Mouse (Mus musculus): ENCODE measurements around the gene Ccna2. TPM values are rescaled to one million over a fixed set of nuclear protein-coding genes. Genes with fewer than 3 reads are reported as not detected.
A peak's percentile ranks its signal among the peaks of the same experiment; 100 is the strongest.

Ccna2 gene
- polyA plus RNA-seq, 1 experiment: 71.6 TPM

DNA sequence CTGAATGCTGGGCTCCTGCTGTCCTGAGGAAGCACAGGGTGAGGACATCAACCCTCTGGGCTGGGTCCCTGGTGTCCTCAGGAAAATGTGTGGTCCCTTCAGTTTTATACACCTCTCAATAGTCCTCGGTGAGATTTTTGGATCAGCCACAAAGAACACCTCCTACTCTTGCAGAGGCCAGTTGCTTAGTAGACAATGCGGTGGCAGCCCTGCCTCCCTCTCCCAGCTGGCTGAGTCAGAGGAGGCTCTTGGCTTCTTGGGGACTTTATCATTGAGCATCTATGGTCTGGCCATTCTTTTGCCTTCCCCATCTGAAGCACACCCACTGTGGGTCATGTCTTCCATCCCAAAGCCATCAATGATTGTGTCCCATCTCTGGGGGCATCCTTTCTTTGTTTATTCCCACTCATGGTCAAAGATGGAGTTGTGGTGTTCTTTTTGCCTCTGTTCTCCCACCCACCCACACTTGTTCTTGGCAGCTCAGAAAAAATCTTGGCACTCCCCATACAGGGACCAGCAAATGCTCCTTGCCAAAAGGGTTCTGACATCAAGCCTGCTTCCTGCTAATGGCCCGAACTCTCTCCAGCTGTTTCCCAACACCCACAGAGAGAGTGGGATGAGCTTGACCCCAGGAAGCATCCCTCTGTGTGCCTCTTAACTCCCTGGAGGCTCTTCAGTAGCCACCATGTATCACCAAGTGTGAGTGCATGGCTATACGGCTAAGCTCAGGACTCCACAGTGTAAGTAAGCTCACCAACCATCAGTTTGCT, 34.1 kb downstream of the Ccna2 start:
- Histone ChIP-seq H3K4me1 (ENCODE audit: control insufficient read depth, insufficient read depth, low read length) (peaks cover 6% of the 10 kb centered on the region), H3K27ac (ENCODE audit: insufficient read depth, low read depth, low read length) (no peak overlapping the region), H3K4me3 (ENCODE audit: insufficient read depth, low read length) (no peak overlapping the region)
- TF ChIP-seq CTCF (IDR thresholded peaks at IDR 0.05; ENCODE audit: low read depth, low read length) (no peak), POLR2A (IDR thresholded peaks at IDR 0.05; ENCODE audit: borderline replicate concordance, low read depth, low read length) (no peak)

DNA sequence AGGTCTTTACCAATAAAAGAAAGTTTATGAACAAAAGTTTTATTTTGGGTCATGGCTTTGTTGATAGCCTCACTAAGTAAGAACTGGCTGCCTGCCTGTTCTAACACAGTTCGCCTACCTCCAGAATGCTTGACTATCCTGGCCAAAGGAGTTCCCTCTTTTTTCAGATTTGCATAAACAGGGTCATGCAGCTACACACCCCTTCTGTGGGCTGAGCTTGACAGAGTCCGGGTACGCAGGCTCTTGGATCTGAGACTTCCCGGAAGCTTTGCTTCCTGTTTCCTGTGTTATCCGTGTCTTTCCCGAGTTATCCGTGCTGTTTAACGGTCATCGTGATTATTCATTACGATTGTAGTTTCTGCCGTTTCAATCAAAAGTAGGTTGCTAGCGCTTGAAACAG, 35.9 kb downstream of the Ccna2 start:
- Histone ChIP-seq H3K27ac (ENCODE audit: insufficient read depth, low read depth, low read length) (no peak overlapping the region), H3K4me1 (ENCODE audit: control insufficient read depth, insufficient read depth, low read length) (peaks cover 6% of the 10 kb centered on the region), H3K4me3 (ENCODE audit: insufficient read depth, low read length) (no peak overlapping the region)
- TF ChIP-seq POLR2A (IDR thresholded peaks at IDR 0.05; ENCODE audit: borderline replicate concordance, low read depth, low read length): no peak
- TF ChIP-seq CTCF (IDR thresholded peaks at IDR 0.05; ENCODE audit: low read depth, low read length): no peak

DNA sequence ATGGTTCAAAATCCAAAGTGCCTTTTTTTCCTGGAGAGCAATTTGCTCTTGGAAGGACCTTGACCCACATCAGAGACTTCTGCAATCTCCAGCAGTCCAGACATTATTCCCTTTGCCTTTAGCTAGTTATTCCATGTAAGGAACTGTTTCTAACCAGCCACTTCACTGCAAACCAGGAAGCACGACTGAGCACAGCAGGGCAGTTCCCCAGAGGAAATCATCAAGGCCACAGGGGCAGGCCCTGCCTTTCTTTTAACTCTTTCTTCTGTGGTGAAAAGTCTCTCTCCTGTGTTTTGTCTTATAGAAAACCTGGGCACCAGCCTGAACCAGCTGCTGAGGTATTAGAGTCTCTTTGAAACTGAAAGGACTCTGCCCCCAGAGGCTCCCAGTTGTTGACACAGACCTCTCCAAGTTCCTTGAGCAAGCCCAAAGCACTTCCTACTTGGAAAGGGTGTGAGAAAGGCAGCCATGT, 38.7 kb downstream of the Ccna2 start:
- TF ChIP-seq POLR2A (IDR thresholded peaks at IDR 0.05; ENCODE audit: borderline replicate concordance, low read depth, low read length) (no peak), CTCF (IDR thresholded peaks at IDR 0.05; ENCODE audit: low read depth, low read length) (no peak)
- no peak overlapping the region for H3K27ac ChIP-seq (ENCODE audit: insufficient read depth, low read depth, low read length)
- no peak overlapping the region for H3K4me3 ChIP-seq (ENCODE audit: insufficient read depth, low read length)
- peaks cover 6% of the 10 kb centered on the region for H3K4me1 ChIP-seq (ENCODE audit: control insufficient read depth, insufficient read depth, low read length)

DNA sequence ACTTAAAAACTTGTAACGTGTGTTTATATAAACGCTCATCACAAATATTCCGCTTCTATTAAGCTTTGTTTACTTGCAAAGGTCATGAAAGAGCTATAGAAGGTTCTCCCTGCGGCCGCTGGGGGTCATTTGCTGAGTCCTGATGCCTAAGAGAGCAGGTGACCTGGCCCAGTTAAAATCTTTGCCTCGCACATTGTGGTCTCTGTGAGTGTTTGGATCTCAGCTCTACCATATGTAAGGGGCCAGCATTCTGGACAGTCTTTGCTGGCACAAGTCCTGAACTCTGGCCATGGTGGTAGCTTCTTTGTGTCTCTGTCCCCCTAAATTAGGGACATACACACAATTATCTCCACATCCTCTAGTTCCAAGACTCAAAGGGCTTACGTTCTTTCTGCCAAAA, 39.2 kb downstream of the Ccna2 start:
- Histone ChIP-seq H3K4me1 (ENCODE audit: control insufficient read depth, insufficient read depth, low read length) (peaks cover 6% of the 10 kb centered on the region), H3K4me3 (ENCODE audit: insufficient read depth, low read length) (no peak overlapping the region), H3K27ac (ENCODE audit: insufficient read depth, low read depth, low read length) (no peak overlapping the region)
- TF ChIP-seq CTCF (IDR thresholded peaks at IDR 0.05; ENCODE audit: low read depth, low read length) (no peak), POLR2A (IDR thresholded peaks at IDR 0.05; ENCODE audit: borderline replicate concordance, low read depth, low read length) (no peak)

DNA sequence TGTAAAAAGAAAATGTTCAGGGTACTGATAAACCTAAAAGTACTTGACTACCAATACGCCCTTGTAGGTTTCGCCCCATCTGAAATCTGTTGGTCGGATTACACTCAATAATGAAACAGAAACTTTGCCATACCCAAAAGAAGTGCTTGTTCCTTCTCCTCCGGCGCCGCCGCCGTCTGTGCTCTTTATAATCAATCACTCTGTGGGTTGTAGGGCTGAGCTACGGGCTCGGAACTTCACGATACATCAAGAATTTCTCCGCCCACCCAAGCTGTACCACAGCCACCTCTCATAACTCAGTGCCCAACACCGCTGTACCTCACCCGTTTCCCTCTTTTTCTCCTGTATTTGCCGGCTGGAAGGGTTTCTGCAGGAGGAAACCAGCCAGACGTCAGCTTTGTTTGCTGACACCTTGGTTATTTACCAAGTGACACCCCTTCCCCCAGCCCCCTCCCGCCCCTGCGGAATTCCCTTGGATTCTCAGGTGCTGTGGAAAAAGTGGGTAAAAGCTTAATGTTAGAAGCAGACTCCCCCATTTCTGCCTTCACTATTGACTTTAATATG, 39.9 kb downstream of the Ccna2 start:
- Histone ChIP-seq H3K4me1 (ENCODE audit: control insufficient read depth, insufficient read depth, low read length) (peaks cover 6% of the 10 kb centered on the region), H3K27ac (ENCODE audit: insufficient read depth, low read depth, low read length) (no peak overlapping the region), H3K4me3 (ENCODE audit: insufficient read depth, low read length) (peak overlapping the region; percentile 44)
- TF ChIP-seq POLR2A (IDR thresholded peaks at IDR 0.05; ENCODE audit: borderline replicate concordance, low read depth, low read length) (no peak), CTCF (IDR thresholded peaks at IDR 0.05; ENCODE audit: low read depth, low read length) (no peak)

DNA sequence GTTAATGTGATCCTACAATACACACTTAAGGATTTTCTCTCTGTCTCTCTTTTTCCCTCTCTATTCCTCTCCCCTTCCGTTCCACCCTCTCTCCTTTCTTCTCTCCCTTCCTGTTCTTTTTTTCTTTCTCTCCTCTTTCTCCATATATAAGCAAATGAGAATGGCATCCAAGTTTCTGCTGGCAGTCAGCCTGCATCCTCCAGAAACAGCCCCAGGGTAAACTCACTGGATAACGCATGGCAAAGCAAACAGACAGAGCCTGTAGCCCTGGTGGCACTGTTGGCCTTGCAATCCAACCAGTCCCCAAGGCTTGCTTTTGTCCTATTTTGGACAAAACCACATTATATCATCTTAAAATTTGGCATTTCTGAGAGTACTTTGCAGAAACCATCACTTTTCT, 40.7 kb downstream of the Ccna2 start:
- no peak overlapping the region for H3K4me3 ChIP-seq (ENCODE audit: insufficient read depth, low read length)
- TF ChIP-seq CTCF (IDR thresholded peaks at IDR 0.05; ENCODE audit: low read depth, low read length) (no peak), POLR2A (IDR thresholded peaks at IDR 0.05; ENCODE audit: borderline replicate concordance, low read depth, low read length) (no peak)
- no peak overlapping the region for H3K27ac ChIP-seq (ENCODE audit: insufficient read depth, low read depth, low read length)
- peaks cover 6% of the 10 kb centered on the region for H3K4me1 ChIP-seq (ENCODE audit: control insufficient read depth, insufficient read depth, low read length)

DNA sequence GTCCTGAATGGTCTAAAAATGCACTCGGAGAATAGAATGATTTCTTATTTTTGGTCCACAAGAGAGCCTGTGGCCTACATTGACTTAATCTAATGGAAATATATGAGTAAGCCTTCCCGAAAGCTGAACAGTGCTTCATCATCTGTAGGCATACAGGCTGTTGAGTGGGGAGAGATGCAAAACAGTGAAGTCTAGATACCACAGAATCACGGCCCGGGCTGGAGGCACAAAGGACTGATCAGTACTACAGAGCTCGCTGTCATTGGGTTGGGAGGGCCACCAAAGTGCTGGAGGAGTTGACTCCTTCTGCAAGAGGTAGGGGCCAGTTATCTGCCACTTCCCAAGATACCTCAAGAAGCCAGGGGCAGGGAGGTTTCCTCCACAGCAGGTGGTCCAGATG, 41.2 kb downstream of the Ccna2 start:
- TF ChIP-seq CTCF (IDR thresholded peaks at IDR 0.05; ENCODE audit: low read depth, low read length) (no peak), POLR2A (IDR thresholded peaks at IDR 0.05; ENCODE audit: borderline replicate concordance, low read depth, low read length) (no peak)

DNA sequence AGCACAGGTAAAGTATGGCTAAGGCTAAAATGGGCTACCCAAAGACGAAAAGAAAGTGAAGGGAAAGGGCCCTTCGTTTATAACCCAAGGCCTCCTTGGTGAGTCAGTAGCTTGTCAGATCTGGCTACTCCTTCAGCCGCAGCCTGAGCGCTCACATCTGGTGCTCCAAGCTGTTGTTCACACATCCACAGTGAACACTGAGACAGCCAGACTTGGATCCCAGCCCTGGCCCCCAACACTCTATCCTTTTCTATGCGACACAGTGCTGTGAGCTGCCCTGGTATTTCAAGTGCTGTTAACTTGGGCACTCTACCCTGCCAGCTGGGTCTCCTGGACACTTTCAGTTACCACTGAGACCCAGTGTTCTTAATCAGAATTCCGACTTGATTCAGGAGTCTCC, 41.6 kb downstream of the Ccna2 start:
- Histone ChIP-seq H3K27ac (ENCODE audit: insufficient read depth, low read depth, low read length) (no peak overlapping the region), H3K4me3 (ENCODE audit: insufficient read depth, low read length) (no peak overlapping the region), H3K4me1 (ENCODE audit: control insufficient read depth, insufficient read depth, low read length) (peaks cover 6% of the 10 kb centered on the region)
- TF ChIP-seq CTCF (IDR thresholded peaks at IDR 0.05; ENCODE audit: low read depth, low read length) (no peak), POLR2A (IDR thresholded peaks at IDR 0.05; ENCODE audit: borderline replicate concordance, low read depth, low read length) (no peak)

More for the DNA sequence above, 41.2 kb downstream of the Ccna2 start:
- peaks cover 6% of the 10 kb centered on the region for H3K4me1 ChIP-seq (ENCODE audit: control insufficient read depth, insufficient read depth, low read length)
- H3K4me3 ChIP-seq (ENCODE audit: insufficient read depth, low read length): no peak overlapping the region
- H3K27ac ChIP-seq (ENCODE audit: insufficient read depth, low read depth, low read length): no peak overlapping the region

DNA sequence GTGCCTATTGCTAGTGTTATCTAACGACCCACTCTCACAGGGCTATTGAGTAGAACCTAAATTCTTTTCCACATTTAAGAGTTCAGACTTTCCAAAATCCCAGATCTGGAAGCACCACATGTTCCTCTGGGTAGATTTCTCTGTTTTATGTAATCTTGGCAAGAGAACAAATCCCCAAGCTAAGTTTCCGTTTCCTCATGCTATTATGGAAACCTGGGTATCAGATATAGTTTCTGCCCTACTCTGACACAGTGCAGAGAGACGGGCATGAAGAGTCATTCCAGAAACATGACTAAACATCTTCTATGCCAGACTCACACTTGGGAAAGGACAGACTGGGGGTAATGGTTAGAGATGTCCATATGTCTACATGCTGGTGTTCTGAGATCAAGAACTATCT, 47.5 kb downstream of the Ccna2 start:
- H3K27ac ChIP-seq (ENCODE audit: insufficient read depth, low read depth, low read length): no peak overlapping the region
- no peaks in the 10 kb centered on the region for H3K4me1 ChIP-seq (ENCODE audit: control insufficient read depth, insufficient read depth, low read length)
- TF ChIP-seq POLR2A (IDR thresholded peaks at IDR 0.05; ENCODE audit: borderline replicate concordance, low read depth, low read length): no peak
- no peak for TF ChIP-seq CTCF (IDR thresholded peaks at IDR 0.05; ENCODE audit: low read depth, low read length)
- no peak overlapping the region for H3K4me3 ChIP-seq (ENCODE audit: insufficient read depth, low read length)

DNA sequence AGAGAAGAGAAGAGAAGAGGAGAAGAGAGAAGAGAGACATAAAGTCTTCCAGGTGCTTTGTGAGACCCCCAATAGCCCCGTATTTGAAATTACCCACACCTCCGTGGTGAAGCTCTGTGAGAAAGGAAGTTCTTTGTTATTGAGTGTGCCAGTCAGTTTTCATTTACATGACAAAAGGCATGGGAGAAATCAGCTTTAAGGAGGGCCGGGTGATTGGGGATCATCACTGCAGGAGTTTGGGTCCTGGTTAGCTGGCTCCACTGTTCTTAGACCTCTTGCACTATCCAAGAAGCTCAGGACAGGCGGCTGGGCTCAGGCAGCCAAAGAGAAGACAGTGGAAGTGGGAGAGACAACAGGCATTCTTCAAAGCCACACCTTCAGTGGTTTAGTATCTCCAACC, 49.8 kb downstream of the Ccna2 start:
- Histone ChIP-seq H3K27ac (ENCODE audit: insufficient read depth, low read depth, low read length) (no peak overlapping the region), H3K4me1 (ENCODE audit: control insufficient read depth, insufficient read depth, low read length) (no peaks in the 10 kb centered on the region), H3K4me3 (ENCODE audit: insufficient read depth, low read length) (no peak overlapping the region)
- TF ChIP-seq CTCF (IDR thresholded peaks at IDR 0.05; ENCODE audit: low read depth, low read length) (no peak), POLR2A (IDR thresholded peaks at IDR 0.05; ENCODE audit: borderline replicate concordance, low read depth, low read length) (no peak)
